Mouse (Mus musculus): ENCODE results near the gene Cldn34c1.
"Not testable (repeated sequence)": the region's sequence is repeated elsewhere in the genome, so short reads cannot be mapped to it uniquely, and the experiment has no call there.

Cldn34c1 gene

DNA sequence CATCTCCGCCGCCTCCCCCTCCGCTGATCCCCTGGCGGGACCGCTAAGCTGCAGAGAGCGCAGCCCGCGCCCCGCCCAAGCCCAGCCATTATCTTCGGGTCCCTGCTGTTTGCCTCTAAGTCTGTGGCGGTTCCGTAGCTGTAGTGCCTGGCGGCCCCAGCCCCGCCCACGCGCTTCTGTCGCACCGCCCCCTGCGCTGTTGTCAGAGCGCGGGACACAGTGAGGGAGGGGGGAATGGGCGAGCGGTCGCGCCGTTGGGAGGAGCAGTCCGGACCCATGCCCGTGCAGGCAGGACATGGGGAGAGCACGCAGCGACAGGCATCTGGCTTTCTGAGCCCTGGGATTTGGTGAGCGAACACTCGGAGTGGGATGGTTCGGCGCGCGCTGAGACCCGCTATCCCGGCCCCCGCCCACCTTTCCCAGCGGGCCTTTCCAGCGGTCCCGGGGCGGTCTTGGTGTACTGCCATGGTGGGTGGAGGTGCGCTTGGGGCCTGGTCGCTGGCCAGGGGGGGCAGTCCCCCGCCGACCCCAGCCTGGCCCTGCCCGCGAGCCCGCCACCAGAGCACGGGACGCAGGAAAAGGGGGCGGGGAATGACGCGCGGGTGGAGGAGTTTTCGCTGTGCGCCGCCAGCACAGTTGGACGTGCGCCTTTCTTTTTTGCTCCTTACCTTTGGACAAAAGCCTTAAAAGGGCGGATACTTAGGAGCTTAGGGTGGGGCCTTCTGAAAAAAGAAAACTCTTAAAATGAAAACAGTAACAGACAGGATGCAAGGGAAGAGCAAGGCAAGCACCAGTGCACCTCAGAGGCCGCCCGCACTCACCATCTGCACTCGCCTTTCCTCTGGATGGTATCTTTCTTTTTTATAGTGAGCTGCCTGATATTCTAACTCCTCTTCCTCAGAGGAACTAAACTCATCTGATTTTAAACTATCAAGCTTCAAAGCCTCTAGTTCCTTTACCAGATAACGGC is at the start of gene Cldn34c1:
Cldn34c1 (plus strand) TSS at position 205 of the 970 bp plus-strand sequence.
- peak; percentile 82 to 89 for DNase-seq

- DNase-seq, result no peak
Observed at GRCm38 (mm10) chrX:123087441-123087840, 15.9 kb upstream of the Cldn34c1 start.

DNA sequence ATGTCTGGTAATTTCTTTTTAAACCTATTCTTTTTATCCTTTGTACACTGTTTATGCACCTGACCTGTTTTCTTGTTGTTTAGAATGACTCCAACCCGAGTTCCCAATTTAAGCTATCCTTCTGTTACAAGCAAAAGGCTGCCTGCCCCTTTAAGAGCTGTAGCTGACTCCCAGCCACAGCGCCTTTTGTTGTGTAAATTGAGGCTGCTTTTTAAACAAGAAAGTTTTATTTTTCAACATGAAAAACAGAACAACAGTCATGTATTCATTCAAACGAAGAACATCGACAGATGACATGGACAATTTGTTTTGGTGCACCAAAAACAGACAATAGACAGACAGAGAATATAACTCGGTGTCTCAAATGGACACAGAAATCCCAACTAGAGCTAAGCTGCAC is 489 bp upstream of the Cldn34c1 start:
- DNase-seq, result peak in 1 of 2 experiments; percentile 8

DNA sequence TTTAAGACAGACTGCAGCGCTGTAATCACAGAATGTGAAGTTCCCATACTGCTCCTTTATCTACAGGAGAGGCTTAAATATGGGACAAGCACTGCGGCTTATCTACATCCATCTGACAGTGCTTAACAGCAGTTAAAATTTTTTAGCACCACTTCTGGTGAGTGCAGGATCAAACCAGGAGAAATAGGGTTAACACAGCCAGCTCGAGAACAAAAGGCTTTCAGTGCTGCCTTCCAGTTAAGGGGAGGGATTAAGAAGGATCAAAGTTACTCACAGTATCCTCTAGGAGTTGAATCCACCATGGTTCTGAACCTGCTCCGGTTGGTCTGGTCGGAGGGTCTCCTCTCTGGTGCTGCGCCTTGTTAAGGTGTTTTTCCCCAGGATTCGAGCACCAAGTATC is 1.4 kb downstream of the Cldn34c1 start:
- not testable (repeated sequence) for DNase-seq

- not testable (repeated sequence) for DNase-seq
Observed at GRCm38 (mm10) chrX:123222381-123222780, 119.1 kb downstream of the Cldn34c1 start, which contains the start of gene Srsx. Gene Srsx, minus strand, starts transcription at chrX:123222481.

All from cerebellum, postnatal 25 days (tissue).